Comparison of ENCODE assay signal across 8 mouse cellular contexts in the genomic region with DNA sequence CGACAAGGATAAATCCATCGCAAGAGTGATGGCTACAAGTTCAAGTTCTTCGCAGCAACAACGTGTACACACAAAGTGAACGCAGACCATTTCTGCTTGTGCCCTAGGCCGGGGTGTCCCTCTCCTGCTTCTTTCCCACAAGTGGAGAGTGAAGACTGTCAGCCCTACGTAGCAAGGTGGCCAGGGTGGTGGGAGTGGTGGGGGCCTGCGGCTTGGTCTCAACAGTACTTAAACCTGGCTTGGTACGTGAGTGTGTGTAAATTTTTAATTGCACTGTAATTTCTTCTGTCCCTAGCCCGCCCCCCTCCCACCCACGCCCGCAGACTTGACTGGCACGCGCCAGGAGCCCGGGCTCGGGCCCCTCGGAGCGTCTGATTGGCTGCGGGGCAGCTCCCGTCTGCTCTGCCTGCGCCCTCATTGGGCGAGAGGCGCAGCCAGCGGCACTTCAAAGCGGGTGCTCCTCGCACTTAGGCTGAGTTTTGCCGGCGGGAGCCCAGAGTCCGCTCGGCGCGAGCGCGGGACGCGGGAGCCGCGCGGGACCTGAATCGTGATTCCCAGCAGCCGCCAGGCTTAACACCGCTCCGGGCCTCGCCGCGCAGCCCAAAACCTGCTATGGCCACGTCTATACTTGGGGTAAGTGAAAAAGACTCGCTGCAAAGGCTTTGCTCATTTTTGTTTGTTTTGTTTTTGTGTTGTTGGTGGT. TPM values are rescaled to one million over a fixed set of nuclear protein-coding genes. Genes with fewer than 3 reads are reported as not detected.
A peak's percentile ranks its signal among the peaks of the same experiment; 100 is the strongest.
DNase-seq lines count a peak whose midpoint lies in the region; ATAC-seq and TF ChIP-seq lines count a peak whose summit lies in the region.

Gene Sp9 (plus strand): TSS at position 467 of the 703 bp plus-strand sequence.

- H3ac ChIP-seq in C2C12 (ENCODE audit: control insufficient read depth, insufficient read length, low read depth) (peak within 1 kb of the TSS; percentile 16), myocyte (ENCODE audit: control insufficient read depth, insufficient read length) (no peak within 1 kb of the TSS)

- H3K9me3 ChIP-seq in embryonic facial prominence, embryonic 10.5 days = no peaks in the 10 kb centered on the region
- no peaks in the 10 kb centered on the region for H3K9me3 ChIP-seq in heart, embryonic 16.5 days (replicated peaks; ENCODE audit: control insufficient read depth, low read length)
- no peaks in the 10 kb centered on the region for H3K9me3 ChIP-seq in limb, embryonic 11.5 days (ENCODE audit: control insufficient read depth, low read length)

- DNase-seq in cerebellum, postnatal 10 days = peak; percentile 54 to 64
- DNase-seq in cerebellum, adult 9-11 months = no peak
- DNase-seq in embryonic facial prominence, embryonic 10.5 days (ENCODE audit: low spot score) = peak; percentile 88
- peak; percentile 85 for DNase-seq in limb, embryonic 11.5 days (ENCODE audit: low spot score)
- peak; percentile 82 for DNase-seq in thymus, postnatal 4 days

- no peaks in the 10 kb centered on the region for H3K79me2 ChIP-seq in C2C12 (ENCODE audit: control insufficient read depth, insufficient read depth)
- no peaks in the 10 kb centered on the region for H3K79me2 ChIP-seq in myocyte (ENCODE audit: control insufficient read depth, insufficient read depth)

- H3K4me3 ChIP-seq in C2C12 (ENCODE audit: insufficient read depth, poor library complexity, severe bottlenecking) (peak within 1 kb of the TSS; percentile 18), myocyte (peak within 1 kb of the TSS; percentile 19)
- H3K4me3 ChIP-seq in embryonic facial prominence, embryonic 10.5 days = peak within 1 kb of the TSS; percentile 57
- H3K4me3 ChIP-seq in heart, embryonic 16.5 days (ENCODE audit: low read length) = peak within 1 kb of the TSS; percentile 54
- peak within 1 kb of the TSS; percentile 38 for H3K4me3 ChIP-seq in limb, embryonic 11.5 days (ENCODE audit: low read depth, low read length)

- H3K4me1 ChIP-seq in embryonic facial prominence, embryonic 10.5 days = peaks cover 60% of the 10 kb centered on the region
- peaks cover 24% of the 10 kb centered on the region for H3K4me1 ChIP-seq in heart, embryonic 16.5 days (ENCODE audit: control insufficient read depth, insufficient read depth, low read length)
- peaks cover 24% of the 10 kb centered on the region for H3K4me1 ChIP-seq in limb, embryonic 11.5 days (ENCODE audit: control insufficient read depth, insufficient read depth, low read length)

- H3K9ac ChIP-seq in heart, embryonic 16.5 days (ENCODE audit: low read length) = no peak within 1 kb of the TSS
- peak within 1 kb of the TSS; percentile 43; the same call in 1 of the 2 replicates for H3K9ac ChIP-seq in limb, embryonic 11.5 days (ENCODE audit: low read length)

- TF ChIP-seq CTCF in C2C12 (IDR thresholded peaks at IDR 0.05; ENCODE audit: control insufficient read depth, insufficient read depth, insufficient read length) = no peak

- ATAC-seq in heart, embryonic 16.5 days (replicated peaks; ENCODE audit: extremely low read depth, insufficient read depth, low FRiP score) = 0 out of 2 replicates have a peak, but pooled peaks have one; percentile 17
- ATAC-seq in limb, embryonic 11.5 days (ENCODE audit: insufficient number of reproducible peaks, low FRiP score, low TSS enrichment, low read depth) = peak; percentile 77

- H3K4me2 ChIP-seq in heart, embryonic 16.5 days (ENCODE audit: low read depth, low read length) = peak within 1 kb of the TSS; percentile 67
- H3K4me2 ChIP-seq in limb, embryonic 11.5 days (ENCODE audit: low read depth, severe bottlenecking) = peak within 1 kb of the TSS; percentile 71
- H3K4me2 ChIP-seq in myocyte (ENCODE audit: low read depth) = peak within 1 kb of the TSS; percentile 74

- WGBS in embryonic facial prominence, embryonic 10.5 days = under 1% methylated on average over 48 of the region's 48 CpGs
- WGBS in heart, embryonic 16.5 days = 1% methylated on average over 48 of the region's 48 CpGs
- WGBS in limb, embryonic 11.5 days = under 1% methylated on average over 48 of the region's 48 CpGs

- H3K27me3 ChIP-seq in C2C12 (ENCODE audit: control insufficient read depth, insufficient read depth, insufficient read length) = peaks cover 41% of the 10 kb centered on the region
- H3K27me3 ChIP-seq in embryonic facial prominence, embryonic 10.5 days (replicated peaks; ENCODE audit: low read depth, poor library complexity, severe bottlenecking) = peaks cover 100% of the 10 kb centered on the region
- peaks cover 54% of the 10 kb centered on the region for H3K27me3 ChIP-seq in heart, embryonic 16.5 days (ENCODE audit: control insufficient read depth, insufficient read depth, low read length)
- peaks cover 72% of the 10 kb centered on the region for H3K27me3 ChIP-seq in limb, embryonic 11.5 days (ENCODE audit: control insufficient read depth, insufficient read depth, low read length)
- H3K27me3 ChIP-seq in myocyte (ENCODE audit: control insufficient read depth, insufficient read depth, insufficient read length) = peaks cover 36% of the 10 kb centered on the region

- peak within 1 kb of the TSS; percentile 72 for H3K27ac ChIP-seq in embryonic facial prominence, embryonic 10.5 days (replicated peaks)
- no peak within 1 kb of the TSS for H3K27ac ChIP-seq in heart, embryonic 16.5 days (ENCODE audit: low read length)
- H3K27ac ChIP-seq in limb, embryonic 11.5 days (replicated peaks; ENCODE audit: low read depth, low read length) = no peak within 1 kb of the TSS

- H3K36me3 ChIP-seq in C2C12 (ENCODE audit: control insufficient read depth, insufficient read depth) (no peaks in the 10 kb centered on the region), myocyte (ENCODE audit: control insufficient read depth, insufficient read depth) (no peaks in the 10 kb centered on the region)
- no peaks in the 10 kb centered on the region for H3K36me3 ChIP-seq in embryonic facial prominence, embryonic 10.5 days (replicated peaks)
- no peaks in the 10 kb centered on the region for H3K36me3 ChIP-seq in heart, embryonic 16.5 days (ENCODE audit: control insufficient read depth, insufficient read depth)
- H3K36me3 ChIP-seq in limb, embryonic 11.5 days (ENCODE audit: control insufficient read depth, insufficient read depth, low read length) = no peaks in the 10 kb centered on the region

- TF ChIP-seq POLR2A in myocyte (IDR thresholded peaks at IDR 0.05; ENCODE audit: insufficient read length, low read depth) = no peak

- H3K79me3 ChIP-seq in C2C12 (ENCODE audit: low read depth) = no peaks in the 10 kb centered on the region

TF ChIP-seq in C2C12, 6 proteins besides CTCF, POLR2A, EP300 and RAD21:
- TF ChIP-seq USF1 (IDR thresholded peaks at IDR 0.05; ENCODE audit: low read depth) (no peak), CEBPB (IDR thresholded peaks at IDR 0.05; ENCODE audit: low read depth) (no peak), FOSL1 (IDR thresholded peaks at IDR 0.05; ENCODE audit: insufficient read depth, low read length, poor library complexity, severe bottlenecking) (no peak), MYOD1 (IDR thresholded peaks at IDR 0.05; ENCODE audit: control insufficient read depth, insufficient read length, low read depth) (no peak), MYOG (IDR thresholded peaks at IDR 0.05; ENCODE audit: control insufficient read depth, extremely low read depth, insufficient read length) (no peak), MAX (IDR thresholded peaks at IDR 0.05) (no peak)

TF ChIP-seq in myocyte, 11 proteins besides CTCF, POLR2A, EP300 and RAD21:
- TF ChIP-seq MYOD1 (IDR thresholded peaks at IDR 0.05; ENCODE audit: control insufficient read depth in 1 of 3, insufficient read length in 2 of 3, low read depth in 2 of 3) (no peak), CEBPB (IDR thresholded peaks at IDR 0.05; ENCODE audit: insufficient read depth, poor library complexity, severe bottlenecking) (no peak), MYOG (IDR thresholded peaks at IDR 0.05; ENCODE audit: control insufficient read depth in 1 of 3, insufficient read depth in 1 of 3, insufficient read length in 2 of 3, low read depth in 2 of 3) (no peak), SRF (IDR thresholded peaks at IDR 0.05; ENCODE audit: control insufficient read depth, insufficient read length, low read depth) (no peak), TCF12 (IDR thresholded peaks at IDR 0.05; ENCODE audit: insufficient read depth, poor library complexity, severe bottlenecking) (no peak), REST (IDR thresholded peaks at IDR 0.05; ENCODE audit: insufficient read depth, insufficient read length) (no peak), TCF3 (IDR thresholded peaks at IDR 0.05; ENCODE audit: insufficient read length, low read depth) (no peak), E2F4 (IDR thresholded peaks at IDR 0.05; ENCODE audit: insufficient read depth) (no peak), USF1 (IDR thresholded peaks at IDR 0.05; ENCODE audit: low read depth) (no peak), MAX (IDR thresholded peaks at IDR 0.05; ENCODE audit: low read depth) (no peak), POLR2AphosphoS2 (IDR thresholded peaks at IDR 0.05; ENCODE audit: insufficient read length, low read depth) (no peak)

RNA-seq across cellular contexts. Expression of gene Sp9, which starts in this region (rescaled TPM):
- polyA plus RNA-seq in C2C12 (2012; fragmentation: generic; extraction: Trizol) = 0.02 TPM
- 0.39 and 0.67 TPM in 2 replicates for polyA plus RNA-seq in embryonic facial prominence, embryonic 10.5 days (2016; fragmentation: Nextera tagmentation; extraction: Ambion mirVana)
- polyA plus RNA-seq in heart, embryonic 16.5 days (2015; fragmentation: Nextera tagmentation; extraction: Ambion mirVana) = not detected in 2 replicates
- 0.87 and 0.92 TPM in 2 replicates for polyA plus RNA-seq in limb, embryonic 11.5 days (2014; fragmentation: Nextera tagmentation; extraction: Ambion mirVana)
- 0.02 TPM for polyA plus RNA-seq in myocyte (2012; fragmentation: generic; extraction: Trizol)

Comparison
In these comparisons a context has a peak if more than half of its experiments do, and no peak if none do; other contexts are left out.
1. Peak in DNase-seq, H3K4me3 ChIP-seq and H3K27ac ChIP-seq in embryonic facial prominence, embryonic 10.5 days; RNA of the gene not detected or under 1 TPM.
2. Peak in ATAC-seq, H3K4me3 ChIP-seq and H3K4me2 ChIP-seq in heart, embryonic 16.5 days; RNA of the gene not detected or under 1 TPM.
3. Peak in DNase-seq, ATAC-seq, H3K4me3 ChIP-seq, H3K9ac ChIP-seq and H3K4me2 ChIP-seq in limb, embryonic 11.5 days; RNA of the gene not detected or under 1 TPM.